Mouse (Mus musculus): Measurements from ENCODE around the gene Gfral. TPM values are rescaled to one million over a fixed set of nuclear protein-coding genes. Genes with fewer than 3 reads are reported as not detected.

Gfral gene
- not detected in 2 replicates for polyA plus RNA-seq (2014; fragmentation: Nextera tagmentation; extraction: Ambion mirVana)

DNA sequence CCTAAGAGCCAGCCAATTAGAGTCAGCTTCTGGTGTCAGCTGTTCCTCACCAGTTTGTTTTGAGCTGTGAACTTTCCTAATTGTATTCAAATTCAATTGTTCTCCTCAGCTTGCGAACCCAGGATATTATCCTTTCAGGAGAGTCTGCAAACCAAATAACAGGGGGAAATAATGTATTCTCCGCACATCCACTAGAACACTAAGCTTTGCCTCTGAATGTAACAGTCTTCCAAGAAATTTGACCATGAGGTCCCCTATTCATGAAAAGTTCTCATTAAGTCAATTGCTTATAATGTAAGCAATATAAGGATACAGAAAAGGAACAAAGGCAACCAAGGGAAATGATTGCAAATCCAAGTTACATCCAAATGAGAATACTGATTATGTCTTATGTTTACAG, at the start of gene Gfral:
TSS of gene Gfral (minus strand) at position 101 of the 400 bp plus-strand sequence.
- Histone ChIP-seq H3K9me3 (ENCODE audit: control insufficient read depth, low read length) (no peaks in the 10 kb centered on the region), H3K27ac (ENCODE audit: low read depth, low read length) (no peak within 1 kb of the TSS), H3K4me3 (ENCODE audit: low read depth, low read length) (no peak within 1 kb of the TSS), H3K9ac (ENCODE audit: low read depth, low read length) (no peak within 1 kb of the TSS), H3K4me1 (replicated peaks; ENCODE audit: control insufficient read depth, insufficient read depth, low read length) (no peaks in the 10 kb centered on the region), H3K36me3 (ENCODE audit: control insufficient read depth, insufficient read depth, low read length) (no peaks in the 10 kb centered on the region), H3K4me2 (no peak within 1 kb of the TSS), H3K27me3 (replicated peaks; ENCODE audit: control insufficient read depth, insufficient read depth, low read length) (no peaks in the 10 kb centered on the region)
- ATAC-seq (replicated peaks; ENCODE audit: low FRiP score), result no peak
- DNase-seq (ENCODE audit: low spot score), result no peak
- 81% methylated on average over 2 of the region's 2 CpGs for WGBS

- Histone ChIP-seq H3K4me3 (ENCODE audit: low read depth, low read length) (no peak overlapping the region), H3K36me3 (ENCODE audit: control insufficient read depth, insufficient read depth, low read length) (no peaks in the 10 kb centered on the region), H3K4me1 (replicated peaks; ENCODE audit: control insufficient read depth, insufficient read depth, low read length) (no peaks in the 10 kb centered on the region), H3K27ac (ENCODE audit: low read depth, low read length) (no peak overlapping the region), H3K9me3 (ENCODE audit: control insufficient read depth, low read length) (no peaks in the 10 kb centered on the region), H3K9ac (ENCODE audit: low read depth, low read length) (no peak overlapping the region), H3K27me3 (replicated peaks; ENCODE audit: control insufficient read depth, insufficient read depth, low read length) (no peaks in the 10 kb centered on the region), H3K4me2 (no peak overlapping the region)
- ATAC-seq (replicated peaks; ENCODE audit: low FRiP score) (no peak), DNase-seq (ENCODE audit: low spot score) (no peak)
- 73% methylated on average over 5 of the region's 5 CpGs for WGBS
Observed at GRCm38 (mm10) chr9:76257731-76258130, 44.3 kb upstream of the Gfral start.

DNA sequence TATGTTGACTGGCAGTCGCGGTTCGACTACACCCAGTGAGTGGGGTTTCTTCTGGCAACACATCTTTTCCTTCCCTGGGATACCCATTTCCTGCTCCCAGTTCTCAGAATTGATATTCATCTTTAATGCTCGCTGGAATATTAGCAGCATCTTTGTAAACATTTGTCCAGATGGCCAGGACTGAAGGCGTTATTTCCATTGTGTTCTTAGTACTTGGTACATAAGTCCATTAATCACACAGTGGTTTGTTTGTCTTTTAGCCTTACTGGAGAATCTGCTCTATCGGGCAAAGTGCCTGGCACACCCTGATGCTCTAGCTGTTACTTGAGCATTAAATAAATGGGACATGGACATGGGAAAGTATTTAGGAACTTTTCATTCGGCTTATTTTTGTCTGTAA, 39.1 kb upstream of the Gfral start:
- no peak overlapping the region for H3K27ac ChIP-seq (ENCODE audit: low read depth, low read length)
- no peak for DNase-seq (ENCODE audit: low spot score)
- no peaks in the 10 kb centered on the region for H3K9me3 ChIP-seq (ENCODE audit: control insufficient read depth, low read length)
- no peaks in the 10 kb centered on the region for H3K4me1 ChIP-seq (replicated peaks; ENCODE audit: control insufficient read depth, insufficient read depth, low read length)
- no peak for ATAC-seq (replicated peaks; ENCODE audit: low FRiP score)
- no peak overlapping the region for H3K4me3 ChIP-seq (ENCODE audit: low read depth, low read length)
- no peaks in the 10 kb centered on the region for H3K36me3 ChIP-seq (ENCODE audit: control insufficient read depth, insufficient read depth, low read length)
- H3K9ac ChIP-seq (ENCODE audit: low read depth, low read length), result no peak overlapping the region
- no peak overlapping the region for H3K4me2 ChIP-seq
- 77% methylated on average over 7 of the region's 7 CpGs for WGBS
- H3K27me3 ChIP-seq (replicated peaks; ENCODE audit: control insufficient read depth, insufficient read depth, low read length), result no peaks in the 10 kb centered on the region

- no peak overlapping the region for H3K4me3 ChIP-seq (ENCODE audit: low read depth, low read length)
- no peaks in the 10 kb centered on the region for H3K9me3 ChIP-seq (ENCODE audit: control insufficient read depth, low read length)
- H3K4me1 ChIP-seq (replicated peaks; ENCODE audit: control insufficient read depth, insufficient read depth, low read length), result no peaks in the 10 kb centered on the region
- H3K4me2 ChIP-seq, result no peak overlapping the region
- H3K27ac ChIP-seq (ENCODE audit: low read depth, low read length), result no peak overlapping the region
- WGBS, result 84% methylated on average over 4 of the region's 4 CpGs
- DNase-seq (ENCODE audit: low spot score) (no peak), ATAC-seq (replicated peaks; ENCODE audit: low FRiP score) (no peak)
- no peaks in the 10 kb centered on the region for H3K36me3 ChIP-seq (ENCODE audit: control insufficient read depth, insufficient read depth, low read length)
- no peak overlapping the region for H3K9ac ChIP-seq (ENCODE audit: low read depth, low read length)
- H3K27me3 ChIP-seq (replicated peaks; ENCODE audit: control insufficient read depth, insufficient read depth, low read length), result no peaks in the 10 kb centered on the region
Observed at GRCm38 (mm10) chr9:76252109-76252508, 38.7 kb upstream of the Gfral start.

- no peak overlapping the region for H3K27ac ChIP-seq (ENCODE audit: low read depth, low read length)
- H3K4me3 ChIP-seq (ENCODE audit: low read depth, low read length), result no peak overlapping the region
- H3K4me1 ChIP-seq (replicated peaks; ENCODE audit: control insufficient read depth, insufficient read depth, low read length), result 0 out of 2 replicates have a peak, but pooled peaks cover 2% of the 10 kb centered on the region
- H3K9ac ChIP-seq (ENCODE audit: low read depth, low read length), result no peak overlapping the region
- DNase-seq (ENCODE audit: low spot score) (no peak), ATAC-seq (replicated peaks; ENCODE audit: low FRiP score) (no peak)
- no peaks in the 10 kb centered on the region for H3K9me3 ChIP-seq (ENCODE audit: control insufficient read depth, low read length)
- 64% methylated on average over 1 of the region's 1 CpGs for WGBS
- H3K27me3 ChIP-seq (replicated peaks; ENCODE audit: control insufficient read depth, insufficient read depth, low read length), result no peaks in the 10 kb centered on the region
- H3K4me2 ChIP-seq, result no peak overlapping the region
- no peaks in the 10 kb centered on the region for H3K36me3 ChIP-seq (ENCODE audit: control insufficient read depth, insufficient read depth, low read length)
Observed at GRCm38 (mm10) chr9:76242322-76242721, 28.9 kb upstream of the Gfral start.

DNA sequence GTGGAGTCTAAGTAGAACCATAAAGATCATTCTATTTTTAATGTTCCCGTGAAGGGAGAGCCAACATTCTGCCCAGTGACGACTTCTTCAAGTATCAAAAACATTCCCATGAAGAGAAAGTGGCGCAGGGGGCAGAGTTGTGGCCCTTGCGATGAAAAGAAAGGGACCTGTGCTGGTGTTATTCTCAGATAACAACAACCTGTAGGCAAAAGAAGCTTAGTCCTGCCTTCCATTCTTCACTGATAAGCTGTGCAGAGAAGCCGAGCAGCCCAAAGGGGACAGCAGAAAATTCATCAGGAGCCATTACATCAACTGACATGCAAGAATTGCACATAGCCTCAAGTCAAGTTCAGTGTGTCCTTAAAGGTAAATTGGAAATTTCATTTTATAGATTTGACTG, 24.5 kb upstream of the Gfral start:
- WGBS, result 34% methylated on average over 5 of the region's 5 CpGs
- Histone ChIP-seq H3K27me3 (replicated peaks; ENCODE audit: control insufficient read depth, insufficient read depth, low read length) (no peaks in the 10 kb centered on the region), H3K36me3 (ENCODE audit: control insufficient read depth, insufficient read depth, low read length) (no peaks in the 10 kb centered on the region), H3K9ac (ENCODE audit: low read depth, low read length) (no peak overlapping the region), H3K4me3 (ENCODE audit: low read depth, low read length) (no peak overlapping the region), H3K4me2 (peak overlapping the region; percentile 70), H3K27ac (ENCODE audit: low read depth, low read length) (peak overlapping the region; percentile 74), H3K9me3 (ENCODE audit: control insufficient read depth, low read length) (no peaks in the 10 kb centered on the region), H3K4me1 (replicated peaks; ENCODE audit: control insufficient read depth, insufficient read depth, low read length) (0 out of 2 replicates have a peak, but pooled peaks cover 2% of the 10 kb centered on the region)
- DNase-seq (ENCODE audit: low spot score) (no peak), ATAC-seq (replicated peaks; ENCODE audit: low FRiP score) (peak; percentile 81)

GRCm38 (mm10) chr9:76237243-76237642, 23.8 kb upstream of the Gfral start:
- peak overlapping the region; percentile 70 for H3K4me2 ChIP-seq
- DNase-seq (ENCODE audit: low spot score) (peak; percentile 41), ATAC-seq (replicated peaks; ENCODE audit: low FRiP score) (peak; percentile 86)
- H3K4me3 ChIP-seq (ENCODE audit: low read depth, low read length), result peak overlapping the region; percentile 22
- WGBS, result 19% methylated on average over 12 of the region's 12 CpGs
- H3K9ac ChIP-seq (ENCODE audit: low read depth, low read length), result no peak overlapping the region
- peak overlapping the region; percentile 74; the same call in 1 of the 2 replicates for H3K27ac ChIP-seq (ENCODE audit: low read depth, low read length)
- H3K27me3 ChIP-seq (replicated peaks; ENCODE audit: control insufficient read depth, insufficient read depth, low read length), result no peaks in the 10 kb centered on the region
- 0 out of 2 replicates have a peak, but pooled peaks cover 2% of the 10 kb centered on the region for H3K4me1 ChIP-seq (replicated peaks; ENCODE audit: control insufficient read depth, insufficient read depth, low read length)
- no peaks in the 10 kb centered on the region for H3K36me3 ChIP-seq (ENCODE audit: control insufficient read depth, insufficient read depth, low read length)
- H3K9me3 ChIP-seq (ENCODE audit: control insufficient read depth, low read length), result no peaks in the 10 kb centered on the region

DNA sequence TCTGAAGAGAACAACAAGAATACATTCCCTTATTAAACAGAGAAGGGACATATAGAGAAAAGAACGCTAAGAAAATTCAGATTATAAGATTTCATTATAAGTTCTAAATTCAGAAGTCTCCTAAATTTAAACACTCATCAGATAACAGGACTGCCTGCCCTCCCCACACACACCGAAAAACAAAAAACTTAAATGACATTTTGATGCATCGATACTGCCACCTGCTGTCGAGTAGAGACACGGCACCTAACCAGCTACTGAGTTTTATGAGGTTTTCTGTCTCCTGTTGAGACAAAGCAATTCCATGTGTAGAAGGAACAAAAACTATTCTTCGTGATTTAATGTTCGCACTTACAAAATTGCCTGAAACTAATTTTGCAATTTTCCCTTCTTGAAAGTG, 23.2 kb upstream of the Gfral start:
- peak overlapping the region; percentile 46; the same call in 1 of the 2 replicates for H3K27ac ChIP-seq (ENCODE audit: low read depth, low read length)
- WGBS, result under 1% methylated on average over 7 of the region's 7 CpGs
- ATAC-seq (replicated peaks; ENCODE audit: low FRiP score) (peak; percentile 74), DNase-seq (ENCODE audit: low spot score) (peak; percentile 41)
- H3K36me3 ChIP-seq (ENCODE audit: control insufficient read depth, insufficient read depth, low read length), result no peaks in the 10 kb centered on the region
- H3K27me3 ChIP-seq (replicated peaks; ENCODE audit: control insufficient read depth, insufficient read depth, low read length), result no peaks in the 10 kb centered on the region
- H3K4me3 ChIP-seq (ENCODE audit: low read depth, low read length), result peak overlapping the region; percentile 40
- H3K4me1 ChIP-seq (replicated peaks; ENCODE audit: control insufficient read depth, insufficient read depth, low read length), result 0 out of 2 replicates have a peak, but pooled peaks cover 2% of the 10 kb centered on the region
- no peak overlapping the region for H3K9ac ChIP-seq (ENCODE audit: low read depth, low read length)
- peak overlapping the region; percentile 70 for H3K4me2 ChIP-seq
- no peaks in the 10 kb centered on the region for H3K9me3 ChIP-seq (ENCODE audit: control insufficient read depth, low read length)

- H3K4me2 ChIP-seq, result peak overlapping the region; percentile 70
- H3K4me3 ChIP-seq (ENCODE audit: low read depth, low read length), result peak overlapping the region; percentile 40
- no peaks in the 10 kb centered on the region for H3K36me3 ChIP-seq (ENCODE audit: control insufficient read depth, insufficient read depth, low read length)
- peak overlapping the region; percentile 51; the same call in 1 of the 2 replicates for H3K9ac ChIP-seq (ENCODE audit: low read depth, low read length)
- H3K27me3 ChIP-seq (replicated peaks; ENCODE audit: control insufficient read depth, insufficient read depth, low read length), result no peaks in the 10 kb centered on the region
- H3K27ac ChIP-seq (ENCODE audit: low read depth, low read length), result peak overlapping the region; percentile 46; the same call in 1 of the 2 replicates
- no peaks in the 10 kb centered on the region for H3K9me3 ChIP-seq (ENCODE audit: control insufficient read depth, low read length)
- 0 out of 2 replicates have a peak, but pooled peaks cover 2% of the 10 kb centered on the region for H3K4me1 ChIP-seq (replicated peaks; ENCODE audit: control insufficient read depth, insufficient read depth, low read length)
- peak; percentile 62 for DNase-seq (ENCODE audit: low spot score)
- WGBS, result 4% methylated on average over 14 of the region's 14 CpGs
- peak; percentile 78 for ATAC-seq (replicated peaks; ENCODE audit: low FRiP score)
Observed at GRCm38 (mm10) chr9:76235945-76236503, 22.6 kb upstream of the Gfral start.
